Mouse (Mus musculus) hindbrain, embryonic 12.5 days (tissue): ENCODE measurements at regions not wholly inside any gene's neighbourhood (a gene's known extent, or its start where the extent isn't known, plus 50 kb on each side); places are given as distances from the start of the nearest gene placed in this dataset.

Experiments
- ATAC-seq: fragments of 200-750 bp; cut with Nextera tagmentation; 2 replicates; pipeline ENCODE4 v1.8.0; 2017; ENCODE audit warnings: moderate TSS enrichment; ENCODE audit not compliant: low FRiP score
- H3K27ac ChIP-seq: fragments of 300-500 bp; sonication (generic); 2 replicates; pipeline ENCODE4 v1.5.1; 2016; ENCODE audit warnings: mild to moderate bottlenecking
- H3K27me3 ChIP-seq: fragments of 300-500 bp; sonication (generic); 2 replicates; pipeline ENCODE4 v1.6.1; 2016; ENCODE audit warnings: mild to moderate bottlenecking
- H3K36me3 ChIP-seq: fragments of 300-500 bp; sonication (generic); 2 replicates; pipeline ENCODE4 v1.6.1; 2016; ENCODE audit warnings: mild to moderate bottlenecking
- H3K4me1 ChIP-seq: fragments of 300-500 bp; sonication (generic); 2 replicates; pipeline ENCODE4 v1.6.1; 2016
- H3K4me2 ChIP-seq: fragments of 300-500 bp; sonication (generic); replicated peaks from 2 replicates; pipeline ENCODE4 v1.6.1; 2016; ENCODE audit warnings: mild to moderate bottlenecking
- H3K4me3 ChIP-seq: fragments of 300-500 bp; sonication (generic); 2 replicates; pipeline ENCODE4 v1.5.1; 2016; ENCODE audit warnings: mild to moderate bottlenecking
- H3K9ac ChIP-seq: fragments of 300-500 bp; sonication (generic); 2 replicates; pipeline ENCODE4 v1.6.1; 2016; ENCODE audit warnings: mild to moderate bottlenecking, moderate library complexity
- H3K9me3 ChIP-seq: fragments of 300-500 bp; sonication (generic); replicated peaks from 2 replicates; pipeline ENCODE4 v1.6.1; 2016; ENCODE audit warnings: mild to moderate bottlenecking
- WGBS: fragments of 180-500 bp; shearing (Covaris S2); methylation state at CpG from one replicate; pipeline ENCODE4 v1.1.7; 2016; 5-methylcytosine and 5-hydroxymethylcytosine counted together

DNA sequence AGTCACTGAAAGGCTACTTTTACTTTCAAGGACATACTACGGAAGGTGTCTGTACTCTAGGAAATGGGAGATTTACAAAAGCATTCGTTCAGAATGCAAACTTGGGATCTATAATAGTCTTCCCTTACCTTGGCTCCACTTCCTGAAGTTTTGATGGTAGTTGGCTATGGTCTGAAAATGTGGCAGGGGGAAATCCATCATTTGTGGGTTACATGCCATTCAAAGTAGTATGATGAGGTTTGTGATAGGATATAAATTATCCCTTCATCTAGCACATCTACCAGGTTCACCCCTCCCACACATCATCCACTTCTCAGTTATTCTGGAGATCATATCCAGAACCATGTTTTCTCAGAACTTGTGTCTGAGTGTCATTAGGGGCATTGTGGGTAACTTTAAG is 184.7 kb upstream of the Gm5148 start:
- Histone ChIP-seq H3K4me3 (no peak overlapping the region), H3K4me1 (peaks cover 16% of the 10 kb centered on the region), H3K27ac (no peak overlapping the region), H3K27me3 (peaks cover 13% of the 10 kb centered on the region), H3K9ac (no peak overlapping the region), H3K9me3 (0 out of 2 replicates have a peak, but pooled peaks cover 3% of the 10 kb centered on the region), H3K36me3 (no peaks in the 10 kb centered on the region), H3K4me2 (no peak overlapping the region)
- 85% methylated on average over 2 of the region's 2 CpGs for WGBS
- no peak for ATAC-seq

DNA sequence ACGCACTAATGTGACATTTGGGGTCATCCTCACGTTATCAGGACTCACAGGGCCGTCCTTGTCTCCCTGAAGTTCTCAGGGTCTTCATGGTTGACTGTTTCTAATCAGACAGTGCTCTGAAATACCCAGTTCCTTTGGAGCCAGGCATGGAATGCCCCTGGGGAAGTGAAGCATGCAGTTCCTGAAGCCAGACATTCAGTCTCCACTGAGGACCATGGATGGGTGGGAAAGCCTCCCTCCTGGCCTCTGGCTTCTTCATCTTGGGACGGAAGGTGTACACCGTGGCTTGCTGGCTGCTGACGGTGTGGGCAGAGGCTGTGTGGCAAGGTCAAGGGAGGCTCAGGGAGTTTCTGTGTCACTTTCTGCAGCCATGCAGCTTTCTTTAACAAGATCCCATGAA is 184.2 kb upstream of the Gm5148 start:
- H3K4me2 ChIP-seq = no peak overlapping the region
- H3K9me3 ChIP-seq = 0 out of 2 replicates have a peak, but pooled peaks cover 3% of the 10 kb centered on the region
- ATAC-seq = no peak
- H3K9ac ChIP-seq = no peak overlapping the region
- H3K27me3 ChIP-seq = peaks cover 13% of the 10 kb centered on the region
- peaks cover 16% of the 10 kb centered on the region for H3K4me1 ChIP-seq
- no peaks in the 10 kb centered on the region for H3K36me3 ChIP-seq
- H3K27ac ChIP-seq = no peak overlapping the region
- no peak overlapping the region for H3K4me3 ChIP-seq
- WGBS = 49% methylated on average over 6 of the region's 6 CpGs

- H3K36me3 ChIP-seq = no peaks in the 10 kb centered on the region
- H3K4me1 ChIP-seq = peaks cover 16% of the 10 kb centered on the region
- H3K9me3 ChIP-seq = 0 out of 2 replicates have a peak, but pooled peaks cover 3% of the 10 kb centered on the region
- WGBS = 30% methylated on average over 14 of the region's 14 CpGs
- peaks cover 12% of the 10 kb centered on the region for H3K27me3 ChIP-seq
- no peak overlapping the region for H3K9ac ChIP-seq
- H3K27ac ChIP-seq = no peak overlapping the region
- ATAC-seq = 0 out of 2 replicates have a peak, but pooled peaks have one; percentile 36
- H3K4me2 ChIP-seq = no peak overlapping the region; the same call in 1 of the 2 replicates
- no peak overlapping the region for H3K4me3 ChIP-seq
These were observed 183.3 kb upstream of the Gm5148 start for GRCm38 (mm10) chr3:37907432-37908088.

- H3K27me3 ChIP-seq = peaks cover 7% of the 10 kb centered on the region
- peaks cover 16% of the 10 kb centered on the region for H3K4me1 ChIP-seq
- H3K4me2 ChIP-seq = no peak overlapping the region
- 14% methylated on average over 5 of the region's 5 CpGs for WGBS
- H3K9me3 ChIP-seq = 0 out of 2 replicates have a peak, but pooled peaks cover 3% of the 10 kb centered on the region
- H3K36me3 ChIP-seq = no peaks in the 10 kb centered on the region
- H3K27ac ChIP-seq = no peak overlapping the region; the same call in 1 of the 2 replicates
- H3K9ac ChIP-seq = no peak overlapping the region
- H3K4me3 ChIP-seq = no peak overlapping the region
- ATAC-seq = peak; percentile 88
These were observed 182.5 kb upstream of the Gm5148 start for GRCm38 (mm10) chr3:37906806-37907251.

DNA sequence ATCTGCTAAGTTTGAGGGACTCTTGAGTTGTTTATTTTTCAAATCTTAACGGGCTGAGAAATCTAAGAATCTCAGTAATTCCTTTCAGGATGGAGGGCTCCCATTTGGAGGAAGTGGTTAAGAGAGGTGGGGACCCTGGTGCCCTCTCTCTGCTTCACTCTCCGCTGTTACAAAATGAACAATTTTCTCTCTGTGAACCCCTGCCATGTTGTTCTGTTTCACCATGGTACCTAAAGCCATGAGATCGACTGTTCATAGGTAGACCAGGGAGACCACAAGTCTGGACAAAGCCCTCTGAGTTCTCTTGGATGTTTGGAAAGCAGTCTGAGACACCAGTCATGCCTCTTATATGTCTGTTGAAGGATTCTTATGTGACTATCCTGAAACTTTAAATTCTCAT is 179.9 kb upstream of the Gm5148 start:
- H3K27ac ChIP-seq = no peak overlapping the region
- no peak overlapping the region for H3K4me3 ChIP-seq
- H3K4me2 ChIP-seq = no peak overlapping the region
- WGBS = 71% methylated on average over 3 of the region's 3 CpGs
- no peak overlapping the region for H3K9ac ChIP-seq
- H3K27me3 ChIP-seq = peaks cover 4% of the 10 kb centered on the region; the same call in 1 of the 2 replicates
- H3K36me3 ChIP-seq = no peaks in the 10 kb centered on the region
- H3K4me1 ChIP-seq = peaks cover 16% of the 10 kb centered on the region
- ATAC-seq = no peak
- H3K9me3 ChIP-seq = no peaks in the 10 kb centered on the region

DNA sequence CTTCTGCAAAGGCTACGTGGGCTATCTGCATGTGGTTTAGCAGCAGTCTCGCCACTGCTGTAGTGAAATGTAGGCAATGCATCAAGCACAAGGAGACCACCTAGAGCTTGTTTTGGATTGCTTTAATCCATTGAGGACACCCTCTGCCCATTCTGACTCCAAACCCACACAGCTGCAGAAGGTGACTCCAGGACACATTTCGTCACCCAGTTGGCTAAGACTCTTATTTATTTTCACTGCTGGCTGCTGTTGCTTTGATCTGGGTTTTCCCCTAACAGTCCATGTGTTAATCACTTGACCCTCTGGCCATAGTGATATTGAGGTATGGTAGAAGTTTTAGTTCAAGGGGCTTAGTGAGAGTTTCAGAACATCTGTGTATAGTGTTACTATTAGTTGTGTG is 179.2 kb upstream of the Gm5148 start:
- WGBS = 74% methylated on average over 3 of the region's 3 CpGs
- H3K27ac ChIP-seq = no peak overlapping the region
- H3K4me3 ChIP-seq = no peak overlapping the region
- no peak overlapping the region for H3K9ac ChIP-seq
- no peak overlapping the region for H3K4me2 ChIP-seq
- H3K36me3 ChIP-seq = no peaks in the 10 kb centered on the region
- H3K27me3 ChIP-seq = peaks cover 2% of the 10 kb centered on the region; the same call in 1 of the 2 replicates
- no peak for ATAC-seq
- no peaks in the 10 kb centered on the region for H3K9me3 ChIP-seq
- peaks cover 14% of the 10 kb centered on the region for H3K4me1 ChIP-seq

DNA sequence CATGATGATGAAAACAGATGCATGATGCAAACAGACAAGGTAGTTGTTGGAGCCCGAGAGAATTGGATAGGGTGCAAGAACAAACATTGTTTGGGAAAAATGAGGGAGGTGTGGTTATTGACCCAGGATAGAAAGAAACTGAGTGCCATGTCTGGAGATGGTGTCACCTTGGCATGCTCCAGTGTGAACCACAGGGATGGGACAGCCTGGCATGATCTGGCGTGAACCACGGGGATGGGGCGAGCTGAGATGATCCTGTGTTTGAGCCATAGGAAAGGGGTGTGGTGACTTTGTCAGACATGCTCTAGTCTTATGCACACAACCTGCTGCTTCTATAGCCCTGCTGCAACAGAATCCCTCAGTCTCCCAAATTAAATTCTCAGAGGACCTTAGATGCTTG is 178.7 kb upstream of the Gm5148 start:
- no peak overlapping the region for H3K9ac ChIP-seq
- no peaks in the 10 kb centered on the region for H3K27me3 ChIP-seq
- no peak overlapping the region for H3K4me3 ChIP-seq
- 88% methylated on average over 4 of the region's 4 CpGs for WGBS
- H3K4me1 ChIP-seq = peaks cover 11% of the 10 kb centered on the region
- H3K36me3 ChIP-seq = no peaks in the 10 kb centered on the region
- no peak for ATAC-seq
- no peak overlapping the region for H3K4me2 ChIP-seq
- H3K27ac ChIP-seq = no peak overlapping the region
- no peaks in the 10 kb centered on the region for H3K9me3 ChIP-seq

- H3K36me3 ChIP-seq = no peaks in the 10 kb centered on the region
- no peak overlapping the region for H3K9ac ChIP-seq
- WGBS = 32% methylated on average over 3 of the region's 3 CpGs
- ATAC-seq = peak; percentile 15; the same call in 1 of the 2 replicates
- H3K4me3 ChIP-seq = peak overlapping the region; percentile 25; the same call in 1 of the 2 replicates
- peaks cover 4% of the 10 kb centered on the region; the same call in 1 of the 2 replicates for H3K9me3 ChIP-seq
- H3K4me2 ChIP-seq = peak overlapping the region; percentile 53
- H3K27ac ChIP-seq = peak overlapping the region; percentile 67
- H3K4me1 ChIP-seq = peaks cover 9% of the 10 kb centered on the region
- no peaks in the 10 kb centered on the region for H3K27me3 ChIP-seq
These were observed 173.1 kb upstream of the Gm5148 start for GRCm38 (mm10) chr3:37897392-37897791.

DNA sequence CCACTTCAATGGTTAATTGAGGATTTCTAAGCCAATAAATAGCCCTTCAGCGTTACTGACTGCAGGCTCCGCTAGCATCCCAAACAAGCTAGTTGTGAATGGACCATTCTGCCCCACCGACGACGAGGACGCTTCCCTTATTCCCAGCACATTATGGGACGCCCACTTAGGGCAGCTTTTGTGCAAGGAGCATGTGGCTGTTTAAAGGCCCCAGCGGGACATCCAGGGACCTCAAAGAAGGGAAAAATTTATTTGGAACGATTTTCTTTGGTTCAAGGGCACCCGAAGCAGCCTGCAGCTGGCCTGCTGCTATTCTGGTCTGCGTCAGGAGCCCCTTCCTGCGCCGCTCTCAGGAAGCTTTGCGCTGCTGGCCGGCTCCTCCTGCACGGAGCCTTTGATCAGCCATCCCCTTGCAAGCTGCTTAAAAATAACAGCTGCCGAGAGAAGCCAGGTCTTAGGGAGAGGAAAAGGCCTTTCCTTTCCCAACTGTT is 172.6 kb upstream of the Gm5148 start:
- peak overlapping the region; percentile 53 for H3K4me2 ChIP-seq
- peaks cover 9% of the 10 kb centered on the region for H3K4me1 ChIP-seq
- peaks cover 4% of the 10 kb centered on the region; the same call in 1 of the 2 replicates for H3K9me3 ChIP-seq
- peak; percentile 88 for ATAC-seq
- under 1% methylated on average over 17 of the region's 17 CpGs for WGBS
- H3K4me3 ChIP-seq = peak overlapping the region; percentile 25
- peak overlapping the region; percentile 38; the same call in 1 of the 2 replicates for H3K9ac ChIP-seq
- H3K27me3 ChIP-seq = no peaks in the 10 kb centered on the region
- H3K36me3 ChIP-seq = no peaks in the 10 kb centered on the region
- peak overlapping the region; percentile 67 for H3K27ac ChIP-seq

GRCm38 (mm10) chr3:37894599-37894998 is 170.3 kb upstream of the Gm5148 start:
- 90% methylated on average over 2 of the region's 2 CpGs for WGBS
- Histone ChIP-seq H3K9ac (no peak overlapping the region), H3K4me2 (no peak overlapping the region), H3K36me3 (no peaks in the 10 kb centered on the region), H3K27me3 (no peaks in the 10 kb centered on the region), H3K4me1 (peaks cover 9% of the 10 kb centered on the region), H3K4me3 (no peak overlapping the region), H3K27ac (no peak overlapping the region), H3K9me3 (peaks cover 4% of the 10 kb centered on the region; the same call in 1 of the 2 replicates)
- no peak for ATAC-seq

GRCm38 (mm10) chr3:37890202-37890601 is 165.9 kb upstream of the Gm5148 start:
- H3K4me1 ChIP-seq = no peaks in the 10 kb centered on the region
- no peaks in the 10 kb centered on the region for H3K27me3 ChIP-seq
- H3K9ac ChIP-seq = no peak overlapping the region
- H3K4me2 ChIP-seq = no peak overlapping the region
- H3K9me3 ChIP-seq = peaks cover 4% of the 10 kb centered on the region; the same call in 1 of the 2 replicates
- H3K36me3 ChIP-seq = no peaks in the 10 kb centered on the region
- 76% methylated on average over 1 of the region's 1 CpGs for WGBS
- no peak overlapping the region for H3K27ac ChIP-seq
- ATAC-seq = no peak
- H3K4me3 ChIP-seq = no peak overlapping the region

GRCm38 (mm10) chr3:37888455-37888854 is 164.2 kb upstream of the Gm5148 start:
- WGBS = 68% methylated on average over 6 of the region's 6 CpGs
- H3K4me2 ChIP-seq = no peak overlapping the region
- peaks cover 4% of the 10 kb centered on the region; the same call in 1 of the 2 replicates for H3K9me3 ChIP-seq
- H3K4me3 ChIP-seq = no peak overlapping the region
- H3K27me3 ChIP-seq = no peaks in the 10 kb centered on the region
- no peak overlapping the region for H3K9ac ChIP-seq
- H3K36me3 ChIP-seq = no peaks in the 10 kb centered on the region
- ATAC-seq = no peak
- no peak overlapping the region for H3K27ac ChIP-seq
- H3K4me1 ChIP-seq = no peaks in the 10 kb centered on the region
